Mouse (Mus musculus): ENCODE measurements around the gene Rc3h1.
"Not testable (repeated sequence)": the region's sequence is repeated elsewhere in the genome, so short reads cannot be mapped to it uniquely, and the experiment has no call there.

Gene Rc3h1

DNA sequence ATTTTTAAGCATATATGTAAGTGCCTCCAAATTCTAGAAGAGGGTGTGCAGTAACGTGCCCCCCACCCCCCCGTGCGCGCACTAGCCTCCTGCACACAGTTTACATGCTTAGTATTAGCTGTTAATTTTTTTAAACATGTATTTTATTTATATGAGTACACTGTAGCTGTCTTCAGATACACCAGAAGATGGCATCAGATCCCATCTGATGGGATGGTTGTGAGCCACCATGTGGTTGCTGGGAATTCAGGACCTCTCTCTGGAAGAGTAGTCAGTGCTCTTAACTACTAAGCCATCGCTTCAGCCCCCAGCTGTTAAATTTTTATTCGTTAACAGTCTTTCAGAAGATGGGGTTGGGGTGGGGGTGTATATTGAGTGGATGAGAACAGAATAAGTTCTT is 29.3 kb downstream of the Rc3h1 start:
- no peak for DNase-seq (ENCODE audit: low read depth in 1 of 2, low spot score in 2 of 2)

DNA sequence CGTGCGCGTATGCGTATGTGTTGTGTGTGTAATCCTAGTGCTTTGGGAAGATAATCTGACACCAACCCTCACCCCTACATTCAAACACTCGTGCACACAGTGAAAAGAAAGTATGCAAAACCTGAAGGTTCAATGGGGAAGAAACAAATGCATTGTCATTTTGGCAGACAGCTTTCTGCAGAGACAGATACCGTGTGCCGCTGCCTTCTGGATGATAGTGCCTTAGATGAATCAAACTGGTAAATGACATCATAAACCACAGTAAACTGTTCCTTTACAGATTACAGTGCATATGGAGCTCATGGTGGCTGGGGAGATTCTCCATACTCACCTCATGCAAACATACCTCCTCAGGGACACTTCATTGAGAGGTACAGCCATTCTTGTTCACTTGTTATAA is 57.0 kb downstream of the Rc3h1 start:
- DNase-seq (ENCODE audit: low read depth in 1 of 2, low spot score in 2 of 2): no peak

DNA sequence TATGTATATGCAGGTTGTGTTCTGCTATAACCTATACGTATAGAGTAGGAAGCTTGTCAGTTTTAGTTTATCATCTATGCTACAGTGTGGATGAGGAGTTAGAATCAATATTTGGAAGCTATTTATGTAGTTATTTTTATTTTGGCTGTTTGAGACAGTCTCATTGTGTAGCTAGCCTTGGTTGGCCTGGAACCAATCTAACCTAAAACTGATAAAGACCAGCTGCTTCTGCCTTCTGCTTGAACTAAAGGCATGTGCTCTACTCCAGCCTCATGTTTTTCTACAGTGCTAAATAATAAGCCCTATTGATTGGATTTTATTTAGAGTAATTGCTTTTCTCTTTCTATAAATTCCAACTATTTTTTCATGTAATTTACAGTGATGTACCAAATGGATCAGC is 61.0 kb downstream of the Rc3h1 start:
- DNase-seq (ENCODE audit: low read depth in 1 of 2, low spot score in 2 of 2): no peak

DNA sequence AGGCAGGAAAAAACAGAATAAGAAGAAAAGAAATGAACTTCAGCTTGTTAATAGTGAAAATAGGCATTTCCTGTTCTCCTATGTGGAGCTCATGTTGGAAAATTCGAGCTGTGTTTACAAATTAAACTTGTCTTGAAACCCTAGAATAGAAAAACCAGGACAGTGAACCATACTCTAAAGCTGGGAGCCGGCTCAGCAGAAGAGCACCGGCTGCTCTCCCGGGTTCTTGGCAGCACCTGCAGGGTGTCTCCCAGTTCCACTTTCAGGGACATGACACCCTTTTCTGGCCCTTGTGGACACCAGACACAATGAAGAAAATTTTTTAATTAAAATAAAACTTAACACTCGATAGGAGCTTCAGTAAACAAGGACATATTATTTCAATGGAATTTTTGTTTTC is 62.4 kb downstream of the Rc3h1 start:
- no peak for DNase-seq (ENCODE audit: low read depth in 1 of 2, low spot score in 2 of 2)

DNA sequence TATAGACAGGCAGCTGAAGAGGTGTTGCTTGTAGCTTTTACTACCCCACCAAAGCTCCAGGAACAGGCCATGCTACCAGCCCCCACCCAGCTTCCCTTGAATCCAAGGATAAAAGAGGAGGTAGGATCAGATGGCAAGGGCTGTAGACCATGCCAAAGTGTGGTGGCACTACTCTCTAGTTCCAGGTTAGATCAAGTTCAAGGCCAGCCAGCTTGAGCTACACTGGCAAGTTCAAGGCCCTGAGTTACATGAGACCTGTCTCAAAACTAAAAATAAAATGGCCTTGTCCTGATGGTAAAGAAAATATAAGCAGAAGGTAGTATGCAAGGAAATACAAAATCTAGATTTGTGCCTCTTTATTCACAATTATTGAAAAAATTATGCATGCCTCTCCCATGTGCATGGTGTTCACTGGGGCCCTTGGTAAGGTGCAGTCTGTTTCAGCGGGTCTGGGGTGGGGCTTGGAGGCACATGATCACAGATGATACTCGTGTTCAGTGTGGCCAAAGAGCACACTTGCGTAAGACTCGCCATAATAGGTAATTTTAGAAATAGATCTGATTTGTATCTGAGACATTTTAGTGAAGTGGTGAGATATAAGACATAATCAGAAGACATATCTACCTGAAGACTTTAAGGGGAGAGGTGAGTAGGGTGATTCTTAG is 72.0 kb downstream of the Rc3h1 start, which contains the start of gene Serpinc1:
Gene Serpinc1, plus strand, starts transcription at position 515 of the 665 bp plus-strand sequence.
- no peak for DNase-seq (ENCODE audit: low read depth in 1 of 2, low spot score in 2 of 2)

DNA sequence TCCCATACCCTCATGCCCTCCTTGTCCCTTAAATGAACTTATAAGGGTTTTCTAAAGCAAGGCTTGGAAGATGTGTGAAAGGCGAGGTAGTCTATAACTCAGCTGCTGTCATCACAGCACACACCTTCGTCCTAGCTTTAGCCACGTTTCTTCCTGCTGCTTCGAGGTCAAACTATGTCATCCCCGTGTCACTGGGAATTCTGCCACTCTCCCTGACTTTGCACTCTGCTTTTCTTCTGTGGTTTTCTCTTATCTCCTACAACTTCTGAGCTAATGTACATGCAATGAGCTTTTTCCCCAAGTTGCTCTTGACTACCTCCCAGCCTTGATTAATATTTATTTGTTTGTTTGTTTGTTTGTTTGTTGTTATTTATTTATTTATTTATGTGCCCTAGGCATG is 73.8 kb downstream of the Rc3h1 start:
- no peak for DNase-seq (ENCODE audit: low read depth in 1 of 2, low spot score in 2 of 2)

DNA sequence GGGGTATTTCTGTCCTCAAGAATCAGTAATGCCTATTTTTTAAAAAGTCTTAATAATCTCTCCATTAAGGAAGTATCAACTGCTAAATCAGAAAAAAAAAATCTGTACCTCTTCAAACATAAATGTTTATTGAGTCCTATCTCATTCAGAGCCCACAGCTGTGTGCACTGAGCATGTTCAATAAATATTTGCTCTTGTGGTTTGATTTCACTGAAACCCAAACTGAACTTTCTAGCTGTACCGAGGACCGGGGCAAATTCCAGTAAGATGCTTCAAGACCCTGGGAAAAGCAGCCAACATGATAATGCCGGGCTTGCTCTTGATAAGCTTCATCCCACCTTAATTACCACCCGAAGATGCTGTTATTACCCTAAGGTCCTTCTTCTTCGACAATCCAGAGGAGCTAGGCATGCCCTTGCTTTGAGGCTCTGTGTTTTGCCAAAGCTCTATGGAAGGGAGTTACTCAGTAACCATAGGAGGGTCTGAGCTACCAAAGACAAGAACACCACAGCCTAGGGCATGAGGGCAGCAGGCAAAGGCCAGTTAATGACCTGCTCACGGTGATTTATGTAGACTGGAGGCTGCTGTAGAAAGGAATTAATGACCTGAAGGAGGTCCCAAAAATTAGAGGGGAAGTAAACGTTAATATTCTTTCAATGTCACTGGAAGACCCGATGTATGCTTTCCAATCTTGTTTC is 74.5 kb downstream of the Rc3h1 start:
- DNase-seq (ENCODE audit: low read depth in 1 of 2, low spot score in 2 of 2): no peak

DNA sequence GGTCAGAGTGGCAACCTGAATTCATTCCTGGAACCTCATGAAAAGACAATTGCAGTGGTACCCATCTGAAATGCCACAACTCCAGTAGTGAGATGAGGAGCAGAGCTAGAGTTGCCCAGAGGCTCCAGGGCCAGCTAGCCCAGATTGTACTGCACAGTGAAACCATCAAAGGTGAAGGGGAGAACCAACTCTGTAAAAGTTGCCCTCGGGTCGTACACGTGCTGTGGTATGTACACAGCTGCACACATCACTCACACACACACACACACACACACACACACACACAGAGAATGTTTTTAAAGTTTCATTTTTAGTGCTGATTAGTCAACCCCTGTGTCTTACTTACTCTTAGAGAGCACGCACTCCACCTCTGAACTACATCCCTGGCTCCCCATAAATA is 75.1 kb downstream of the Rc3h1 start:
- DNase-seq (ENCODE audit: low read depth in 1 of 2, low spot score in 2 of 2): no peak

DNA sequence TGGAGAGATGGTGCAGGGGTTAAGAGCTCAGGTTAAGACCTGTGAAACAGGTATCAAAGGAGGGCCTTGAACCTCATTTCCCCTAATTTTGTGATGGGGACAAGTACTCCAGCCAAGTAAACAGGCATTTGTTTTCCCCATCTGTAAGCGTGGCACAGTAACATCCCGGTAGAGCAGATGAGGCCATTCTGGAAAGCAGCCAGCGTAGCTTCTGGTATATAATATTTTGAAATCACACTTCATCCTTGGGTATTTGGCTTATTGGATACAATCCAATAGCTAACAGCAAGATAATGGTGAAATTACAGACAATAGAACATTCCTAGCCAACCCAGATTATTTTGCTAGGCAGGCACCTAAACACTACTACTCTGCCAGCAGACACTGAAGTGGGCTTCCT is 76.7 kb downstream of the Rc3h1 start:
- no peak for DNase-seq (ENCODE audit: low read depth in 1 of 2, low spot score in 2 of 2)

DNA sequence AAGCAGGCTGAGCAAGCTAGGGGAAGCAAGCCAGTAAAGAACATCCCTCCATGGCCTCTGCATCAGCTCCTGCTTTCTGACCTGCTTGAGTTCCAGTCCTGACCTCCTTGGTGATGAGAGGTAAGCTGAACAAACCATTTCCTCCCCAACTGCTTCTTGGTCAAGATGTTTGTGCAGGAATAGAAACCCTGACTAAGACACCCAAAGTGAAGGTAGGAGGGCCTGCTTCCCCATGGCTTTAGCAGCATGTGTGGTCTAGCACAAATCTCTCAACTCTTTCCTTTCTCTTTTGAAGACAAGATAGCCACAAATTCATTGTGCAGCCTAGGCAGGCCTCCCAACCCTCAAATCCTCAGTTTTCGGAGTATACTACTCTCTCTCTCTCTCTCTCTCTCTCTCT is 78.5 kb downstream of the Rc3h1 start:
- DNase-seq (ENCODE audit: low read depth in 1 of 2, low spot score in 2 of 2): not testable (repeated sequence)

DNA sequence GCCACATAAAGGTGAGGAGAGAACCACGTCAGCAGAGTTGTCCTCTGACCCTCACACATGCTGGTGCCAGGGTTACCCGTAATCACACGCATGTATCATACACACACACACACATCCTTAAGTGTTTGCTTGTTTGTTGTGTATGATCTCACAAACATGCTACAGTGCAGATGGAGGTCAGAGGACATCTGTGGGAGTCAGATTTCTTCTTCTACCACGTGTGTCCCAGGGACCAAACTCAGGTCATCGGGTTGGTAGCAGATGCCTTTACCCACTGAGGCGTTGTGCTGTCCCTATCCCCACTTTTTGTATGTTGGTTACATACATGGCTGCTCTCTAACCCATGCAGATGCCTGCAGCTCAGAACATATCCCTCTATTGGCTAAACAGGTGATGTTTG is 79.3 kb downstream of the Rc3h1 start:
- no peak for DNase-seq (ENCODE audit: low read depth in 1 of 2, low spot score in 2 of 2)

DNA sequence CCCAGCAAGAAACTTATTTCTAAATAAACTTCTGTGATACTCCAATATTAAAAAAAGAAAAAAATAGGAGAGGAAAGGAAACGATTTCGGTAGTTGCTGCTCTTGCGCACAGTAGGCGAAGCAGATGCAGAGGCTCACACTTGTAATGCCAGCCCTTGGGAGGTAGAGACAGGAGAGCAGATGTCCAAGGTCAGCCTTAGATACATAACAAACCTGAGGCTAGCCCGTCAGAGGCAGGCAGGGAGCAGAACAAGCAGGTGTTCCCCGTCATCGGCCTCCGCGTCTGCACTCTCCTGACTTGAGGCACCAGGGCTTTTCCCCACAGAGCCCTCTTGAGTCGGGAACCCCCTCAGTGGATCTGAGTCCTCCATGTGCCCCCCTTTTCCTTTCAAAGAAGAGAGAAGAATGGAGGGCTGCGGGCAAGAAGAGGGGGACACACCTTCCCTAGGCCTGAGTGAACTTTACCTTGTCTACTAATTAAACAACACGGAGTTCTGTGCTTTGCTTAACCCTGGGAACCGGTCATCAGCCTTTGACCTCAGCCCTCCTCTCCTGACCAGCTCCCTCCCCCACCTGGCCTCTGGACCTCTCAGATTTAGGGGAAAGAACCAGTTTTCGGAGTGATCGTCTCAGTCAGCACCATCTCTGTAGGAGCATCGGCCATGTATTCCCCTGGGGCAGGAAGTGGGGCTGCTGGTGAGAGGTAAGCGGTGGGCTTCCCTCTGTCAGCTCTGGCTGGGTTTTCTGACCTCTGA is 80.8 kb downstream of the Rc3h1 start:
- no peak for DNase-seq (ENCODE audit: low read depth in 1 of 2, low spot score in 2 of 2)

DNA sequence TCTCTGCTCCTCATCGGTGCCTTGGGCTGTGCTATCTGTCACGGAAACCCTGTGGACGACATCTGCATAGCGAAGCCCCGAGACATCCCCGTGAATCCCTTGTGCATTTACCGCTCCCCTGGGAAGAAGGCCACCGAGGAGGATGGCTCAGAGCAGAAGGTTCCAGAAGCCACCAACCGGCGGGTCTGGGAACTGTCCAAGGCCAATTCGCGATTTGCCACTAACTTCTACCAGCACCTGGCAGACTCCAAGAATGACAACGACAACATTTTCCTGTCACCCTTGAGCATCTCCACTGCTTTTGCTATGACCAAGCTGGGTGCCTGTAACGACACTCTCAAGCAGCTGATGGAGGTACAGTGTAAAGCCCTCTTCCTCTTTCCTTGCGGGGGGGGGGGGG is 83.2 kb downstream of the Rc3h1 start:
- no peak for DNase-seq (ENCODE audit: low read depth in 1 of 2, low spot score in 2 of 2)

DNA sequence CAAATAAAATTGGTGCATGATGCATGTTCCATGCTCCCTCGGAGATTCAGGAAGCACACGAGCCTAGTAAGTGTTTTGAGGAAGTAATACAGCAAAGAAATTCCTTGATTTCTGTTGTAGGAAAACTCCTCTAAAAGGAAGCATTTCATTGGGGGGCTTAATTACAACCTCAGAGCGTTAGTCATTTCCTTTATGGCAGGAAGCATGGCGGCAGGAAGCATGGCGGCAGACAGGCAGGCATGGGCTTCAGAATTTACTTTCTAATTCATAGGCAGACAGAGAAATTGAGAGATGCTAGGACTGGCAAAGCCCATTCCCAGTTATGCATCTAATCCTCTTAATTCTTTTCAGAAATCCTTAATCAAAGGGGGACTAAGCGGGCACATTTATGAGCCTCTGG is 87.6 kb downstream of the Rc3h1 start:
- DNase-seq (ENCODE audit: low read depth in 1 of 2, low spot score in 2 of 2): no peak

DNA sequence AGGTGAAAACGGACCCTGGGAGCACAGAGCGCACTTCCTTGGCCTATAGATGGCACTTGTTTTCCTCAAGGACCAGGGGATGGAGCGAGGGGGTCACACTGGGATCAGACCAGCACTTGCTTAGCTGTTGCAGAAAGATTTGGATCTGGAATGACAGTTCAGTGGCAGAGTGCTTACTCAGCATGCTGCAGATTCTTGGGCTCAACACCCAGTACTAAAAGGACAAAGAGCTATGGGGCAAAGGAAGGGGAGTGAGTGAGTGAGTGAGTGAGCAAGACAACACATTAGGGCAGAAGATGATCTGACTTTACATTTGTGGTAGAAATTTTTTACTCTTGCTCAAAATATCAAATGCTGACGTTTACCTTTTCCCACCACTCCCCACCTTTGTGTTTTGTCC is 98.7 kb downstream of the Rc3h1 start:
- DNase-seq (ENCODE audit: low read depth in 1 of 2, low spot score in 2 of 2): no peak

DNA sequence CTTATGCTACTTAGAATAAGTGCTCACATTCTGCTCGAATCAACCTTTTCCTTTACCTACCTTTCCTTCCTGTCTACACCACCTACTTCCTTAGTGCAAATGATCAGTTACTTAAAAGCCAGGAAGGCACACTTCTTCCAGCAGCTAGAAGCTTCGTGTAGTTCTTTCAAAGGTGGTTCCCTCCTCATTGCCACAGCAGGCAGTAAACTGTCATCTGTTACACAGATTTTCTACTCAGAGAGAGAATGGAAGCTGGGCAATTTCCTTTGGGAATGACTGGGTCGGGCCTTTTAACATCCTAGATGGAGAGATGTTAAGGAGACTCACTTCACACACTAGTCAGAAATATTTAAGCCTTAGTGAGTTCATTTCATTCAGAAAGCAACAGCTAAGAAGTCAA is 99.3 kb downstream of the Rc3h1 start:
- DNase-seq (ENCODE audit: low read depth in 1 of 2, low spot score in 2 of 2): no peak

DNA sequence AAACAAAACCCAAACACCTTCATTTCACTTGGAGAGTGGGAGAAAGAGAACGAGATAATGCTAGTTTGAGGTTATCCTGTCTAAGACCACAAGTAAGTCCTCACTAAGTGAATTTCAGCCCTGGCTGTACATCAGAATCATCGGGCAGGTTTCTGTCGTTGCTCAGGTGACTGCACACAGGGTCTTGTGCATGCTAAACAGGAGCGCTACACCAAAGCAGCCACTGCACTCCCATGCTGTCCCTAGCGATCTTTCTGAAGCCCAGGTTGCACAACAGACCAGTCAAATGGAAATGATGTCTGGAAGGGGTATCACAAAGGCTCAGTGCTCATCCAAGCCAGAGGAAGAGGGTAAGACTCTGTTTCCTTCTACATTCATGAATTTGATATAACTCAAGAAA is 100.3 kb downstream of the Rc3h1 start:
- no peak for DNase-seq (ENCODE audit: low read depth in 1 of 2, low spot score in 2 of 2)

DNA sequence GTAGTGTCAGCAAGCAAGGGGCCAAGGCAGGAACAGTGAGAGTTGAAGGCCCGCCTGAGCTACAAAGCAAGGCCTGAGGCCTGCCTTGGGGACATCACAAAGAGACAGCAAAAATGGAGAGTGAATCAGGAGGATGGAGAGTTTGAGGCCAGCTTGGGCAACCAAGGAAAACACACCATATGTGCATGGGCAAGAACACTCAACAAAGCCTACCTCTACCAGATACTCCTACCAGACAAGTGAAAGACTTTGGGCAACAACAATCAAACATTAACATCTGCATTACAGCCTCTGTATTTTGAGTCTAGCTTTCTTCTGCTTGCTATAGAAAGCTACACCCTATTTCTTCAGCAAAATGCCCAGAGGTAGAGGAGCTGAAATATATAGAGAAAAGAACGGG is 101.8 kb downstream of the Rc3h1 start:
- DNase-seq (ENCODE audit: low read depth in 1 of 2, low spot score in 2 of 2): no peak

DNA sequence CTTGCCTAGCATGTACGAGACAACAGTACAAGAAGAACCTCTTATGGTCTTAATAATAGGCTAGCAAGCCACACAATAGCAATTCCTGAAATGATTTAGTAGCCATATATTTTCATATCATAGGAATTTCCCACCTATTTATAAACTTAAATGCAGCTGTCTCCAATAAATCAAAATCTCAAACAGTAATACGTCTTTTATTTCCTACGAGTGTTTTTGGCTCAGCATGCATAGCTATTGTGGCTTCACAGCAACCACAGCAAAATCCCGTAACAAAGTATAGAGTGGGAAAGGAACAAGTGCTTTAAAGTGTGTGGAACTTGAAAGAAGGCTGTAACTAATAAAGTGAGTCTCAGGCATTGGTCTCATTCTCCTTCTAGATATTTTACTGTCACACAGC is 104.2 kb downstream of the Rc3h1 start:
- no peak for DNase-seq (ENCODE audit: low read depth in 1 of 2, low spot score in 2 of 2)

DNA sequence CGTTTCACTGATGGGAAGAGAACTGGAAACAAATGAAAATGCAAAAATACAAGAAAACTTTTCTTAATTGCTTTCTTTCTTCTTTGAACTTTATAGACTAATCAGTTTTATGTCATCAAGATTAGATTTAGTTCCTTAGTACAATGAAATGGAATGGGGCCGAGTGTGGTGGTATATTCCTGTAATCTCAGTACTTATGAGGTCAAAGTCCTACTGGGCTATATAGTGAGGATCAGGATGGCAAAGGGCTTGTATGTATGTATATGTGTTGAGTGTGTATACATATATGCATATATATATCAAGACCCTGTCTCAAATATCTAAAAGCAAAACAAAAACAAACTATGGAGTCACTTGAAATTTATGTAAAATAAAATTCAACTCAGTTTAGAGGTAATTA is 110.2 kb downstream of the Rc3h1 start:
- no peak for DNase-seq (ENCODE audit: low read depth in 1 of 2, low spot score in 2 of 2)

DNA sequence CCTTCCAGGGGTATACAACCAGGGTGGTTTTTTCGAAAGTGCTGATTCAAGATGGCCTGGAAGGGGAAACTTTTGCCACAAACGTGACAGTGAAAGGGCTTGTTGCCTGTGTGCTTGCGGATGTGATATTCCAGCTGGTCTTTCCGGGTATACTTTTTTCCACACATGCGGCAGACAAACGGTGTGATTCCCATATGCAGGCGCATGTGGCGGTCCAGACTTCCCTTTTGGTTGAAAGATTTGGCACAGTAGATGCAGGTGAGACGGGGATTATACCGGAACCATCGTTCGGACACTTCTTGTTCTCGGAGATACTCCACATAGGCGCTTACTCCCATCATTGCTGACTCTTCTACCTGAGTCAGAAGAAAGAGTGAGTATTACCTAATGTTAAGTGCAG is 113.8 kb downstream of the Rc3h1 start:
- DNase-seq (ENCODE audit: low read depth in 1 of 2, low spot score in 2 of 2): no peak

Measured in monocyte, adult 2 months (primary cell).